Mouse (Mus musculus): Measurements from ENCODE around the gene Exph5.
A peak's percentile ranks its signal among the peaks of the same experiment; 100 is the strongest.

Gene Exph5

DNA sequence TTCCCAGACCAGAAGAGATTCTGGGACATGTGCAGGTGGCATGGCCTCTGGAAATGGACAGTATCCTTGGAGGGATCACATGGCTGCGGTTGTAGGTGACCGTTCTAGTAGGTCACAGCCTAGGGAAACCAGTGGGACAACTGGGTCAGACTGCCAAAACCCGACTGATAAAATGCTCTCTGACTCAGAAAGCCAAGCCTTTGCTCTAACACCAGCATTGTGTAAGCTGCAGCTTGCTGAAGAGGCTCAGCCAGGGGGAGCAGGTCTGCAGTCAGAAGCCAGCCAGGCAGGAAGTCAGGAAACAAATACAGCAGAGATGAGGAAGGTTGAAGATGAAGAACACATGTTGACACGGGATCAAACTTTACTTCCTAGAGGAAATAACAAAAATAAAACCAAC lies 74.4 kb downstream of the Exph5 start:
- DNase-seq, result no peak

DNA sequence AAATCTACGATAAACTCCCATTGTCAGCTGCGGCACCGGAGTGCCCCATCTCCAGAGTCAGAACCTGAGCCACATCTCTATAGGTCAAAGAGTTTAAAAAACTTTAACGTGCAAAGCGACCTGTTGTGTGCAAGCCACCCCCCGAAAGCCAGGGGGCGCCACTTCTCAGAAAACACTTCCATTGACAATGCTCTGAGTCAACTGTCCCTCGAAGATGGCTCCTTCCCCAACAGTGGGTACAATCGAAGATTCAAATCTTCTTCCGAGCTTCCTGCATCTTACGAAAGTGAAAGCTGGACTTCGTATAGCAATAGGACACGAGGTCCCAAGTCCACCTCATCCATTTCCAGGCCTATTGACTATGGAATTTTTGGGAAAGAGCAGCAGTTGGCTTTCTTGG lies 75.3 kb downstream of the Exph5 start:
- no peak for DNase-seq

DNA sequence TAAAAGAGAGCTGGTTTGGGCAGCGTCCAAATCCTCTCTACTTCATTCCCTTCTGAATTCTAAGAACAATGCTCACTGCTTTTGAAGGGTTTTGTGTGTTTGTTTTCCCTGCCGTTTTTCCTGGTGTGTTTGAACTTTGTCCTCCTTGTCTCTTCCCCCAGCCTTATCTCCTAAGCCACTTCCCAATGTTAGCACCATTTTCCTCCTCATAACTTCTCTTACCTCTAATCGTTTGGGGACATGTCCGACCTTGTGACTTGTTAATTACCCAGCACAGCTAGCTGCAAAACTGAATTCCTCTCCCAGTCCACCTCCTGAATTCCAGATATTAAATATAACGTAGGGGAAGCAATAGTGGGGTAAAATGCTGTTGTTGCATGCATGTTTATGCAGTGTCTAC lies 76.1 kb downstream of the Exph5 start:
- no peak for DNase-seq

GRCm38 (mm10) chr9:53378171-53378570 lies 76.7 kb downstream of the Exph5 start:
- DNase-seq, result no peak

- DNase-seq, result no peak
These were observed 79.1 kb downstream of the Exph5 start for GRCm38 (mm10) chr9:53380595-53380994.

DNA sequence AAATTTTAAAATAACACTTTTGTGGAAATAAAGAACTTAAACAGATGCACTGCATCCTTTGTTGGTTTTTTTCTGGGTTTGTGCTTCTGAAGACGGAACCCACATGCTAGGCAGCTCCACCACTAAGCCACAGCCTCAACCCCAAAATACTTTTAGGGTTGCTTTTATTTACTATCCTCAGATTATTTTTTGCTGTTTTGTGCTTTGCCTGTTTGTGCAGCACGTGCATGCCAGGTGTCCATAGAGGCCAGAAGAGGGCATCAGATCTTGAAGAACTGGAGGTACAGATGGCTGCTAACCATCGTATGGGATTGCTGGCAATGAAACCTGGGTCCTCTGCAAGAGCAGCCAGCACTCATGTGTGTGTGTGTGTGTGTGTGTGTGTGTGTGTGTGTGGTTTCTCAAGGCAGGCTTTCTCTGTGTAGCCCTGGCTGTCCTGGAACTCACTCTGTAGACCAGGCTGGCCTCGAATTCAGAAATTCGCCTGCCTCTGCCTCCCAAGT lies 79.7 kb downstream of the Exph5 start:
- no peak for DNase-seq

DNA sequence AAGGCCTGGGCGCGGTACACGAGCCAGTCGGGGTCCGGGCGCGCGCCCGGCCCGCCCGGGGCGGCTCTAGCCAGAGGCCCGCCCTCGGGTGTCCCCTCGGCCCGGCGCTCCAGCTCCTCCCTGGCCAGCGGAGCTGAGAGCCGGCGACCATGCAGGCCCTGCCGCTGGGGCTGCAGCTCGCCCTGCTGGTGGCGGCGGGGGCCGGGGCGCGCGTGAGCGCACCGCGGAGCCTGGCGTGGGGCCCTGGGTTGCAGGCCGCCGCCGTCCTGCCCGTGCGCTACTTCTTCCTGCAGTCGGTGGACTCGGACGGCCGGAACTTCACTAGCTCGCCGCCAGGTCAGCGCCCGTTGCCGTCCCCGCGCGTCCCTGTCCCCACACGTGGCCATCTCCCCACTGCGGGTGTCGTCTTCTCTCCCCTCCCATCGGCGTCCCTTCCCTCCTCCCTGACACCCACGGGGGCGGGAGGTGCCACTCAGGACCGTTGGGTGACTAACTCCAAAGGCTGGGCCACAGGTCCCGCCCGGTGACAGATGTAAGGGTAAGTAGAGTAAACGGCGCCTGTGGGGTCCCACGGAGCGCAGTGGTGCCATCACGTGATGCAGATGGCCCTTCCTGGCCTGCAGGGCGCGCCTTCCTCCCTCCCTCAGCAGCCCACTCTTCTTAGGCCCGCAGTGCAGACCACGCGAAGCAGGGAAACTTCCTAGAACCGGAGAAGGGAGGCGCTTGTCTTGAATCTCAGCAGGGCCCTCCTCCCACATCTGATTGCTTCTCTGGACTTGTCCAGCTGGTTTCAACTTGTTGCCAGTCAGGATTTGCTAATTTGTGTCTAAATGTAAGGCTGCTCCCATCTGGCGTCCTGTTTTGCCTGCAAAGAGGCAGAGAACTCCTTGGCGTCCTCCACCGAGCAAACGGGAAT lies 82.7 kb downstream of the Exph5 start, which contains the start of gene Kdelc2:
Kdelc2 (plus strand) TSS at position 75 of the 916 bp plus-strand sequence.
- peak; percentile 90 for DNase-seq

- DNase-seq, result no peak
These were observed 83.4 kb downstream of the Exph5 start for GRCm38 (mm10) chr9:53384873-53385272.

- no peak for DNase-seq
These were observed 86.0 kb downstream of the Exph5 start for GRCm38 (mm10) chr9:53387431-53387830.

DNA sequence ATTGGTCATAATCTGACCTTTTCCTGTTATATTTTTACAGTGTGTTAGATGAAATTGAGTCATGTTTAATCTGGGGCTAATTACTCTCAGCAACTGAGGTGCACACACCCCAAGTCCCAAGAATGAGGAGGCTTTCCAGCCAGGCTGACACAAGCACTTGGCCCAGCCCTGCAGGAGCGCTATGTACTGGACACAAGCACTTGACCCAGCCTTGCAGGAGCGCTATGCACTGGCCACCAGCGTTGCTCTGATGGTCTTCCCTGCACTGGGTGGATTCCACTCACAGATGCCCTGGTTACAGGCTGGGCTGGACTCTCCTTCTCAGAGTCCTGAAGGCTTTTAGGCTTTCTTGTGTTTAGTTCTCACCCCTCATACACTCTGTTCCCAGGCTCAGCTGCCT lies 87.6 kb downstream of the Exph5 start:
- no peak for DNase-seq

DNA sequence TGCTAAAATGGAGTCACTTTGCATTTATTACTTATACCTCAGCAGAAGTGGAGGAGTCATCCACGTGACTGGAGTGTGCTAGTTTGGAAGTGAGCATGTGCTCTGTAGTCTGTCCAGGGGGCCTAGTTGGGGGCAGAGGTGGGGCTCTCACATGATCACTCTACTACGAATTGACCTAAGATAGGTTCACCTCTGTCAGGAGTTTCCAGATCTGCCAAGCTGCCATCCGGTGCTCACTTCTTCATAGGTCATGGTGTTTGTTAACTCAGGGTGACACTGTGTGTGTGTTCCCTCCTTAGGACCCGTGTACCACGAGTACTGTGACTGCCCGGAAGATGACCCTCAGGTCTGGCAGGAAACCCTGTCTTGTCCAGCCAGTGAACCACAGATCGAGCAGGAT lies 88.7 kb downstream of the Exph5 start:
- no peak for DNase-seq

DNA sequence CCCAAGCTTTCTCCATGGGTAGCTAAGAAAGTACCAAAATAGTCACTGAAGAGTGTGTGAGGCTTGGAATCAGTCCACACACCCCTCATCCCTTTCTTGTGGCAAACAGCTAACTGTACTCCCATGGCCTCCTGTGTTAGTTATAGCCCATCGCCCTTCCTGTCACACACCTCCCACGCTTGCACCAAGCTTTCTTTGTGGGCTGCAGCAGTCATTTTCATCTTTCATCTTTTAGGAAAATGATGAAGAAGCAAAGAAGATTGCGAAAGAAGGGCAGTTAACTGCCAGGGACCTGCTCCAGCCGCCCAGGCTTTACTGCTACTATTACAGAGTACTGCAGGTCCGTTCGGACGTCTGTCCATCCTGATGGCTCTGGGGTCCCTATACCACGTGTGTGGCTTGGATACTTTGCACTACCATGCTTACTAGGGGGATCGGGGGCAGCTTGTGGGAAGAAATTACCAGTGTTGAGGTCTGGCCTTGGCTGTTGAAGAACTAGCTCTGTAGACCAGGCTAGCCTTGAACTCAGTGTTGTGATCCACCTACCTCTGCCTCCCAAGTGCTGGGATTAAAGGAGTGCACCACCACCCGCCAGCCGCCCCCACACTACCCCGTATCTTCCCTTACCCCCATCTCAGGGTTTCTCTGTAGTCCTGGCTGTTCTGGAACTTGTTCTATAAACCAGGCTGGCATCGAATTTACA lies 96.4 kb downstream of the Exph5 start:
- DNase-seq, result no peak

DNA sequence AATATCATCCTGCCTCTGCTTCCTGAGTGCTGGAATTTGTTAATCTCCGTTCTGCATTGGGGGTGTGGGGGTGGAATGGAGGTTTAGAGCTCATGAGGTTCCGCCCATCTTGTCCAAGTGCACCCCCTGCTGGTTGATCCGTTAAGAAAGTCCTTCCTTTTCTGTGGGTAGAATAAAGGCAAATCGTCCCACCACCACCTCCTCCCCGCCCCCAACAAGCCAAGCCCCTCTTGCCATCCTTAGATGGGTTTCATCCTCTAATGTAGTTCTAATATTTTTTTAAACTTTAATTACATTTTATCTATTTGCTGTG lies 96.9 kb downstream of the Exph5 start:
- peak; percentile 54 for DNase-seq

GRCm38 (mm10) chr9:53399537-53399936 lies 98.1 kb downstream of the Exph5 start:
- no peak for DNase-seq

GRCm38 (mm10) chr9:53400696-53401095 lies 99.2 kb downstream of the Exph5 start:
- DNase-seq, result peak; percentile 24

GRCm38 (mm10) chr9:53401146-53401545 lies 99.7 kb downstream of the Exph5 start:
- DNase-seq, result peak; percentile 44

DNA sequence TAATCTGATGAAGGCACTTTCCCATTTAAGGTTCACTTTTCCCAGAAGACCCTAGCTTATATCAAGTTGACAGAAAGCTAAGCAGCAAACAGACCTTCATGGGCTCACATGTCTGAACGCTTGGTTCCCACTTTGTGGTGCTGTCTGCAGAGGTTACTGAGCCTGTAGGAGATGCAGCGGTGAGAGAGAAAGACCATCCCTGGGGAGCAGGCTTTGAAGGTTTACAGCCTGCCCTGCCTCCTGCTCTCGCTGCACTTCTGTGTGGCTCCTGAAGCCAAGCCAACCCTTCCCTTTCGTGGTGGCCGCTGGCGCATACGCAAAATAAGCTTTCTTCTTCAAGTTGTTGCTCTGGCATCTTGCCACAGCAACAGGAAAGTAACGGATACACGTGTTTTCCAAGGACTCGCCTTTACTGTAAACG lies 100.8 kb downstream of the Exph5 start, which contains the start of gene 4930550C14Rik:
4930550C14Rik (plus strand) TSS at position 35 of the 421 bp plus-strand sequence.
- DNase-seq, result peak; percentile 76

GRCm38 (mm10) chr9:53402991-53403390 lies 101.5 kb downstream of the Exph5 start:
- DNase-seq, result peak; percentile 33

DNA sequence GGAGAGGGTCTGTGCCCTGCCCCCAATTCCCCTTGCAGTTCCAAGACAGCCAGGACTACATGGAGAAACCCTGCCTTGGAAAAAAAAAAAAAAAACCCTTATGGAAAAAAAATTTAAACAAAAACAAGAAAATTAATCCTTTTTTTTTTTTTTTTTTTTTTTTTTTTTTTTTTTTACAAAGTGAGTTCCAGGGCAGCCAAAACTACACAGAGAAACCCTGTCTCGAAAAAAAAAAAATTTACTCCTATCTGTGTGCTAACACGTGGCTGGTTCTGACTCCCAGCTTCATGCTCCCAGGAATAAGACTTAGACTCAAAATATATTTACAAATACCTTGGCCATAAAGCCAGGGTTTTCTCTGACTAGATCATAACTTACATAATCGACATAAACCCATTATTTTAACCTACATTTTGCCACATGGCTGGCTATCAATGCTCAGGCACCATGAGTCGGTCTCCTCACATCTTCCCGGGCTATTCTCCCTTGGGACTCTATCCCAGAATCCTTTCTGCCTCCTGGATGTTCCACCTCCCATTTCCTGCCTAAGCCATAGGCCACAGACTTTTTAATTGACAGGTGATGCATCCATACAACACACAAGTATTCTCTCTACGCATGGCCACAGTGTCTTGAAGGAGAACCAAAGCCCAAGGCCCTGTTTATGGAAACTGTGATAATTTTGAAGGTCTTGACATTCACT lies 102.7 kb downstream of the Exph5 start:
- DNase-seq, result no peak

- DNase-seq, result peak; percentile 78
These were observed 103.6 kb downstream of the Exph5 start for GRCm38 (mm10) chr9:53404753-53405722.

GRCm38 (mm10) chr9:53408548-53408947 lies 107.1 kb downstream of the Exph5 start:
- no peak for DNase-seq

- peak; percentile 39 for DNase-seq
These were observed 107.5 kb downstream of the Exph5 start for GRCm38 (mm10) chr9:53408953-53409361.

Measured in kidney, postnatal 14 days (tissue).